Mouse (Mus musculus): Measurements from ENCODE around the gene Six1. TPM values are rescaled to one million over a fixed set of nuclear protein-coding genes. Genes with fewer than 3 reads are reported as not detected.
A peak's percentile ranks its signal among the peaks of the same experiment; 100 is the strongest.

The Six1 gene
- total and polyA plus RNA-seq, 2 experiments from 2014 or later = 0.47 to 0.68 TPM

DNA sequence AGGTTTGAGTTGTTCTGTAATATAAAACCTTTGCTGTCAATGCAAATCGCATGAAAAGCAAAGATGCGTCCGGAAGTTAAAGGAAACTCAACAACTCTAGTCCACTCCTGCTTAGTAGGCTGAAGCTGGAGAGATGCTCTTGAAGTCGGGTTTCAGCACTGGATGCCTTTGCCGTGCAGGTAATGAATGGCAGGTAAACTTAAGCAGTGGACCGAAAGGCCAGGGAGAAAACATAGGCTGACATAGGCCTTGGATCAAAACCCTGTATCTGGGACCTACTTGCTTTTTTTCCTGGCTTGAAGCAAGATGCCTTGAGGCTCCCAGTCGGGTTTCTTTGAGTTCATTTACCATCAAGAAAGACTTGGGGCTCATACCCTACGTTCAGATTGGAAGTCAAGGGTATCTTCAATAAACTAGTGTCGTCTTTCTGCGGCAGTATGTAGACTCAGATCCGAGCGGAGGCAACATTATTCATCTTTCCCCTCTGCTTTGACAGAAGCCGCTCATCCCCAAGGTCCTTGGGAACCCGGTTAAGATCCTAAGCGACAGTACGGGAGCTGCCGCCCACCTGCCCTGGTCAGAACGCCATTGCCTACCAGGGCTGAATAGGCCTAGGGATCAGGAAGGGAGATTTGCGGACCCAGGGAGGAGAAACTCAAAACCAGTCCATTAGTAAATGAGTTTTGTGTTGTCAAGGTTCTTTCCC, 4.0 kb downstream of the Six1 start:
- DNase-seq (ENCODE audit: low spot score) = no peak
- H3K9ac ChIP-seq (replicated peaks; ENCODE audit: low read length) = no peak overlapping the region
- no peak overlapping the region for H3K4me2 ChIP-seq (ENCODE audit: low read depth, low read length)
- H3K27me3 ChIP-seq (ENCODE audit: insufficient read depth, low read length) = peaks cover 88% of the 10 kb centered on the region
- no peak for ATAC-seq
- no peaks in the 10 kb centered on the region for H3K36me3 ChIP-seq (ENCODE audit: insufficient read depth, low read length)
- no peaks in the 10 kb centered on the region for H3K4me1 ChIP-seq (ENCODE audit: insufficient read depth, low read length)
- TF ChIP-seq CTCF (IDR thresholded peaks at IDR 0.05; ENCODE audit: low read depth) = no peak
- no peaks in the 10 kb centered on the region for H3K9me3 ChIP-seq (ENCODE audit: low read length)
- WGBS = 5% methylated on average over 19 of the region's 19 CpGs
- H3K27ac ChIP-seq = no peak overlapping the region
- H3K4me3 ChIP-seq (ENCODE audit: low read length) = no peak overlapping the region

DNA sequence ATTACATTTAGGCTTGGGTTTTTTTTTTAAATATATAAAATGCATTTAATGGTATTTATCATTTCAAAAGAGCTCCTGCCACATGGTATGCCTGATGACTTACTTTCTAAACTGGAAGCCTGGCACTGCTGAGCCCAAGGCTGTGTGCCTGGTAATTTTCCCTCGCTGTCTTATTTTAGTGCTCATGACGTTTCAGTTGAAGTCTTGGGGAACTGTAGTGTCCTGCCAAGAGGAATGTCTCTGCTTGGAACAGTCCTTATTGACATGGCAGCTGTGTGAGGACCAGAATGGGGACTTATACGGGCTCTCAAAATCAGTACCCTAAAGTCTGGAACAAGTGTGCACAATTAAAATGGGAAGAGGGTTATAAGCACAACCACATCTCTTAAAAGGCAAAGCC, 5.2 kb downstream of the Six1 start:
- H3K4me1 ChIP-seq (ENCODE audit: insufficient read depth, low read length) = no peaks in the 10 kb centered on the region
- ATAC-seq = no peak

DNA sequence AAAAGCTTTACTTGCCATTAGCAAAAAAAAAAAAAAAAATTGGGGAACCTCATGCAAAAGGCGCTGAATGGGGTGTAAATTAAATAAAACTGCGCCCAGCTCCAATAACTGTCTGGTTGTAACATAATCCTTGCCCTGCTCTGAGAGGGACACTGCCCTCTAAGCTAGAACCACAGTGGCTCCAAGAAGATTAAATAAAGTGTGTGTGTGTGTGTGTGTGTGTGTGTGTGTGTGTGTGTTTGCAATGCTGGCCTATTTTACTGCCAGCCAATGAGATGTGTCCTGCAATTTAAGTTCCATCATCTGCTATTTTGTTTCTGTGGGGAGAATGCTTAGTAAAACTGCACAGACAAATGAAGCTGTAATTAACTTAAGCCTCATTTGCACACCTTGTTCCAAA, 6.1 kb downstream of the Six1 start:
- Histone ChIP-seq H3K4me1 (ENCODE audit: insufficient read depth, low read length) (no peaks in the 10 kb centered on the region), H3K36me3 (ENCODE audit: insufficient read depth, low read length) (no peaks in the 10 kb centered on the region), H3K27ac (no peak overlapping the region), H3K9me3 (ENCODE audit: low read length) (no peaks in the 10 kb centered on the region), H3K9ac (replicated peaks; ENCODE audit: low read length) (no peak overlapping the region), H3K4me2 (ENCODE audit: low read depth, low read length) (no peak overlapping the region), H3K4me3 (ENCODE audit: low read length) (no peak overlapping the region), H3K27me3 (ENCODE audit: insufficient read depth, low read length) (peaks cover 93% of the 10 kb centered on the region)
- no peak for TF ChIP-seq CTCF (IDR thresholded peaks at IDR 0.05; ENCODE audit: low read depth)
- 15% methylated on average over 2 of the region's 2 CpGs for WGBS
- ATAC-seq (no peak), DNase-seq (ENCODE audit: low spot score) (no peak)

More for the DNA sequence above, 5.2 kb downstream of the Six1 start:
- Histone ChIP-seq H3K4me2 (ENCODE audit: low read depth, low read length) (no peak overlapping the region), H3K9ac (replicated peaks; ENCODE audit: low read length) (no peak overlapping the region), H3K27me3 (ENCODE audit: insufficient read depth, low read length) (peaks cover 88% of the 10 kb centered on the region), H3K27ac (no peak overlapping the region), H3K36me3 (ENCODE audit: insufficient read depth, low read length) (no peaks in the 10 kb centered on the region), H3K9me3 (ENCODE audit: low read length) (no peaks in the 10 kb centered on the region), H3K4me3 (ENCODE audit: low read length) (no peak overlapping the region)
- no peak for TF ChIP-seq CTCF (IDR thresholded peaks at IDR 0.05; ENCODE audit: low read depth)
- no peak for DNase-seq (ENCODE audit: low spot score)
- 2% methylated on average over 3 of the region's 3 CpGs for WGBS

DNA sequence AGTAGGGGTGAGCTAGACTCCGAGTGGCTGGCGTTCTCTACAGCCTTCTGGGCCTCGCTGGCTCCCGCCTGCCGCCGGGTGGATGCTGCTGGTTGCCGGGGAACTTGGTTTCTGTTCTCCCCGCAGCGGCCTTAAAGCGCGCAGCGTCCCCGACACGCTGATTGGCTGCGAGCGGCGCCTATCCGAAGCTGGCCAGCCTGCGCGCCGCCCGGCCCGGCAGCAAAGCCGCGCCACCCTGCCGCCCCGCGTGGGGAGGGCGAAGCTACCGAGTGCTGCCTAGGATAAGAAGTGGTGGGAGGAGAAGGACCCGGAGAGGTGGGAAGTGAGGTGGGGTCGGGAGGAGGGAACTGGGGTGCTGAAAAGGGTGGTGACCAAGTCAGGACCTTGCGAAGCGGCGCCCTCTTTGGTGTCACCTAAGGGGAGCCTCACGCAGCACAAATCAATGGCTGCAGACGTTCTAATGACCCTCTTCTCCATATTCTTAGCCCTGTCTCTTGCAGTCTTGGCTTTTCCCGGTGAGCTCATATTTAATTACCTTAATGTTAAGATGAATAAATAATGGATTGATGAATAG, 7.0 kb downstream of the Six1 start:
- Histone ChIP-seq H3K27me3 (ENCODE audit: insufficient read depth, low read length) (peaks cover 94% of the 10 kb centered on the region), H3K4me2 (ENCODE audit: low read depth, low read length) (peak overlapping the region; percentile 56), H3K4me3 (ENCODE audit: low read length) (peak overlapping the region; percentile 33), H3K9me3 (ENCODE audit: low read length) (no peaks in the 10 kb centered on the region), H3K4me1 (ENCODE audit: insufficient read depth, low read length) (no peaks in the 10 kb centered on the region), H3K27ac (no peak overlapping the region), H3K9ac (replicated peaks; ENCODE audit: low read length) (no peak overlapping the region), H3K36me3 (ENCODE audit: insufficient read depth, low read length) (no peaks in the 10 kb centered on the region)
- WGBS = under 1% methylated on average over 38 of the region's 38 CpGs
- ATAC-seq (peak; percentile 75), DNase-seq (ENCODE audit: low spot score) (peak; percentile 71)
- no peak for TF ChIP-seq CTCF (IDR thresholded peaks at IDR 0.05; ENCODE audit: low read depth)

DNA sequence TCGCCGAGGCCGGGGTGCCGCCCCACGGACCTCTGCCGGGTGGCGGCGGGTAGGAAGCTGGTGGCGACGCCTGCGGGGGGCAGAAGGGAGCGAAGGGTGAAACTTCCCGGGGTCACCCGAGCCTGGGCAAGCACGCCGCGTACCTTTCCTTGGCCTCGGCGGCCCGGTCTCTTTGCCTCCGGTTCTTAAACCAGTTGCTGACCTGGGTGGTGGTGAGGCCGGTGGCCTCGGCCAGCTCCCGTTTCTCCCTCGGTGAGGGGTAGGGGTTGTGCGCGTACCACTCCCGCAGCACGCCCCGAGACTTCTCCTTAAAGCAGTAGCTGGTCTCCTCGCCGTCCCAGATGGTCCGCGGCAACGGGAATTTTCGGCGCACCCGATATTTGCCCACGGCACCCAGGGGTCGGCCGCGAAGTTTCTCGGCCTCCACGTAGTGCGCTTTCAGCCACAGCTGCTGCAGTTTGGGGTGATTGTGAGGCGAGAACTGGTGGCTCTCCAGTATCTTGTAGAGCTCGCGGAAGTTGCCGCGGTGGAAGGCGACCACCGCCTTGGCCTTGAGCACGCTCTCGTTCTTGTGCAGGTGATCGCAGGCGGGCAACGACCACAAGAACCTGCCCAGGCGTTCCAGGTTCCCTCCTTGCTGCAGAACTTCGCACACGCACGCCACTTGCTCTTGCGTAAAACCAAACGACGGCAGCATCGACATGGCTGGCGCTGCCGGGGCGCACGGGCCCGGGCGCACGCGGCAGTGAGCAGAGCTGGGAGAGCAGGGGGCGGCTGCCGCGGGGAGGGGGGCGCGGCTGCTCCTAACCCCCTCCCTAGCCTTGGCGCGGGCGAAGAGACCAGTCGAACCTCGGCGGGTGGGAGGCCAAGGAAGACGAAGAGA, 7.7 kb downstream of the Six1 start:
- ATAC-seq = peak; percentile 28; the same call in 1 of the 2 replicates
- Histone ChIP-seq H3K36me3 (ENCODE audit: insufficient read depth, low read length) (no peaks in the 10 kb centered on the region), H3K4me2 (ENCODE audit: low read depth, low read length) (peak overlapping the region; percentile 56), H3K4me1 (ENCODE audit: insufficient read depth, low read length) (no peaks in the 10 kb centered on the region), H3K4me3 (ENCODE audit: low read length) (peak overlapping the region; percentile 33), H3K27ac (no peak overlapping the region), H3K9ac (replicated peaks; ENCODE audit: low read length) (no peak overlapping the region), H3K27me3 (ENCODE audit: insufficient read depth, low read length) (peaks cover 95% of the 10 kb centered on the region), H3K9me3 (ENCODE audit: low read length) (no peaks in the 10 kb centered on the region)
- WGBS = under 1% methylated on average over 85 of the region's 85 CpGs
- no peak for DNase-seq (ENCODE audit: low spot score)
- TF ChIP-seq CTCF (IDR thresholded peaks at IDR 0.05; ENCODE audit: low read depth) = no peak

DNA sequence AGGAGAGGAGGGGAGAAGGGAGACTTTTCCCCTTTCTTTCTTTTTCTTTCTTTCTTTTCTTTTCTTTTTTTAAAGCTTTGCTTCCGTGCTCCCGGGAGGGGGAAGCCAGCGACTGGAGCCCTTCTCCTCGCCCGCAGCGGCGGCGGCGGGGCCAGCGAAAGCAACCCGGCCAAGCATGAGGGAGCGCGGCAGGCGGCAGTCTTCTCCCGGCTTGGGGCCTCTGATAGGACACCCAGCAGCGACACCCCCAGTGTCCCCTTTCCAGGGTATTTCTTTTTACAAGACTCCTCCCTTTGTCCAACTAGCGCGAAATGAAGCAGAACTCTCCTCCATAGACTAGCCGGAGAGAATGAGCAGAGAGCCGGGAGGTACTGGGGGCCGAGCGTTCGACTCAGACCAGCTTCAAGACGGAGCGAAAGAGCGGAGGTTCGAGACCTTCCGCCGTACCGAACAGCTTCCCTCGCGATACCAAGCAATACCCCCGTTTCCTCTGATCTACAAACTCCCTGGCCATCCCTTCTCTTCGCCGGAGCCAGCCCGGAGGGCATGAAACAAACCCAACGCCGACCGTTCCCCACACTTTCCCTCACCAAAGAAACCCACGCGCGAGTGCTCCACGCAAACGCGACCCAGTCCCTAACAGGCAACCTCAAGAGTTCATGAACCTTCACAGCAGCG, 8.5 kb downstream of the Six1 start:
- Histone ChIP-seq H3K9ac (replicated peaks; ENCODE audit: low read length) (no peak overlapping the region), H3K4me2 (ENCODE audit: low read depth, low read length) (peak overlapping the region; percentile 56), H3K4me3 (ENCODE audit: low read length) (peak overlapping the region; percentile 33), H3K9me3 (ENCODE audit: low read length) (no peaks in the 10 kb centered on the region), H3K27me3 (ENCODE audit: insufficient read depth, low read length) (peaks cover 95% of the 10 kb centered on the region), H3K27ac (no peak overlapping the region), H3K4me1 (ENCODE audit: insufficient read depth, low read length) (no peaks in the 10 kb centered on the region), H3K36me3 (ENCODE audit: insufficient read depth, low read length) (no peaks in the 10 kb centered on the region)
- DNase-seq (ENCODE audit: low spot score) = no peak
- WGBS = 1% methylated on average over 46 of the region's 46 CpGs
- TF ChIP-seq CTCF (IDR thresholded peaks at IDR 0.05; ENCODE audit: low read depth) = no peak
- ATAC-seq = no peak

All from hindbrain, postnatal 0 days (tissue).